Mouse (Mus musculus) CH12.LX (cell line): ENCODE measurements around the gene Med24. TPM values are rescaled to one million over a fixed set of nuclear protein-coding genes. Genes with fewer than 3 reads are reported as not detected.

ENCODE experiments used
- DNase-seq: peaks from one replicate; pipeline ENCODE4 v3.0.0-alpha.2; 2013; ENCODE audit errors: extremely low read depth
- H3K27ac ChIP-seq: 2 replicates; pipeline ENCODE4 v1.5.1; 2012; ENCODE audit warnings: low read depth, mild to moderate bottlenecking, control low read depth, moderate library complexity; ENCODE audit not compliant: insufficient read depth
- H3K27me3 ChIP-seq: replicated peaks from 2 replicates; pipeline ENCODE3; 2012; ENCODE audit warnings: inconsistent platforms
- H3K36me3 ChIP-seq, 2 experiments: replicated peaks in 1 of 2; 2 replicates each; pipeline versions ENCODE3 to v1.6.1; 2012; ENCODE audit warnings: inconsistent platforms in 1 of 2, low read length in 1 of 2, mild to moderate bottlenecking in 1 of 2, mixed read lengths in 1 of 2, moderate library complexity in 1 of 2; ENCODE audit not compliant: control insufficient read depth in 1 of 2, insufficient read depth in 1 of 2
- H3K4me1 ChIP-seq, 2 experiments: 2 replicates each; pipeline ENCODE4 v1.6.1; 2012; ENCODE audit warnings: inconsistent platforms in 1 of 2, moderate library complexity in 1 of 2; ENCODE audit not compliant: insufficient read depth in 2 of 2, control insufficient read depth in 1 of 2
- H3K4me2 ChIP-seq: 2 replicates; pipeline ENCODE4 v1.6.1; 2012; ENCODE audit warnings: low read depth, mild to moderate bottlenecking, control low read depth; ENCODE audit not compliant: poor library complexity, insufficient read depth, severe bottlenecking
- H3K4me3 ChIP-seq, 3 experiments: fragments of 150-350 bp in 1 of 3; sonication (generic) in 1 of 3; replicated peaks in 1 of 3; 2 replicates each; pipeline versions ENCODE3 to v1.5.1; 2011 to 2012; ENCODE audit warnings: low read depth in 2 of 3, low read length in 2 of 3, mild to moderate bottlenecking in 2 of 3, moderate library complexity in 2 of 3, control low read depth in 1 of 3, improper control_type of control experiment in 1 of 3, inconsistent platforms in 1 of 3, mixed read lengths in 1 of 3; ENCODE audit not compliant: poor library complexity in 1 of 3
- H3K79me2 ChIP-seq: replicated peaks from 2 replicates; pipeline ENCODE4 v1.6.1; 2012; ENCODE audit warnings: mild to moderate bottlenecking, moderate library complexity; ENCODE audit not compliant: control insufficient read depth, poor library complexity, insufficient read depth, severe bottlenecking; ENCODE audit errors: extremely low read depth
- H3K9ac ChIP-seq: 2 replicates; pipeline ENCODE4 v1.6.1; 2012; ENCODE audit warnings: low read depth, mild to moderate bottlenecking, control low read depth, moderate library complexity; ENCODE audit not compliant: insufficient read depth
- H3K9me3 ChIP-seq: replicated peaks from 2 replicates; pipeline ENCODE3; 2012; ENCODE audit warnings: low read length, inconsistent platforms, mixed read lengths
- BHLHE40 ChIP-seq: IDR thresholded peaks from 2 replicates; pipeline ENCODE4 v1.6.1; 2011; ENCODE audit warnings: mild to moderate bottlenecking, low read depth, low read length, improper control_type of control experiment
- CHD1 ChIP-seq: IDR thresholded peaks from 2 replicates; pipeline ENCODE4 v1.6.1; 2012; ENCODE audit warnings: low read depth, low read length, improper control_type of control experiment, inconsistent platforms
- CHD2 ChIP-seq: IDR thresholded peaks from 2 replicates; pipeline ENCODE4 v1.6.1; 2011; ENCODE audit warnings: low read length, improper control_type of control experiment
- CTCF ChIP-seq, 2 experiments: IDR thresholded peaks in 1 of 2; conservative IDR thresholded peaks in 1 of 2; 2 replicates each; pipeline ENCODE4 v1.5.1; 2011 to 2012; ENCODE audit warnings: low read depth in 2 of 2, low read length in 2 of 2, improper control_type of control experiment in 1 of 2, inconsistent platforms in 1 of 2, mild to moderate bottlenecking in 1 of 2, moderate library complexity in 1 of 2
- E2F4 ChIP-seq: IDR thresholded peaks from 2 replicates; pipeline ENCODE4 v1.6.1; 2011; ENCODE audit warnings: low read depth, low read length, improper control_type of control experiment; ENCODE audit not compliant: insufficient replicate concordance
- ELF1 ChIP-seq: IDR thresholded peaks from 2 replicates; pipeline ENCODE4 v1.6.1; 2014; ENCODE audit warnings: low read depth, mild to moderate bottlenecking, inconsistent platforms, low read length, improper control_type of control experiment
- EP300 ChIP-seq: IDR thresholded peaks from 2 replicates; pipeline ENCODE4 v1.6.1; 2011; ENCODE audit warnings: low read length, improper control_type of control experiment
- ETS1 ChIP-seq: conservative IDR thresholded peaks from 2 replicates; pipeline ENCODE4 v1.6.1; 2012; ENCODE audit warnings: low read depth, mild to moderate bottlenecking, inconsistent platforms, low read length, improper control_type of control experiment, moderate library complexity
- GABPA ChIP-seq: IDR thresholded peaks from 2 replicates; pipeline ENCODE4 v1.6.1; 2012; ENCODE audit warnings: low read depth, low read length, improper control_type of control experiment, inconsistent platforms; ENCODE audit not compliant: insufficient replicate concordance
- HCFC1 ChIP-seq: IDR thresholded peaks from 2 replicates; pipeline ENCODE4 v1.6.1; 2012; ENCODE audit warnings: low read depth, mild to moderate bottlenecking, inconsistent platforms, low read length, improper control_type of control experiment
- IRF4 ChIP-seq: IDR thresholded peaks from 2 replicates; pipeline ENCODE4 v1.6.1; 2014; ENCODE audit warnings: low read depth, mild to moderate bottlenecking, inconsistent platforms, low read length, improper control_type of control experiment
- JUN ChIP-seq: IDR thresholded peaks from 2 replicates; pipeline ENCODE4 v1.6.1; 2011; ENCODE audit warnings: low read depth, mild to moderate bottlenecking, low read length, improper control_type of control experiment, moderate library complexity; ENCODE audit not compliant: insufficient read depth
- JUND ChIP-seq: conservative IDR thresholded peaks from 2 replicates; pipeline ENCODE4 v1.6.1; 2011; ENCODE audit warnings: low read depth, low read length, improper control_type of control experiment
- KAT2A ChIP-seq: IDR thresholded peaks from 2 replicates; pipeline ENCODE4 v1.6.1; 2012; ENCODE audit warnings: low read length, improper control_type of control experiment, inconsistent platforms; ENCODE audit not compliant: insufficient replicate concordance
- MAFK ChIP-seq: IDR thresholded peaks from 2 replicates; pipeline ENCODE4 v1.6.1; 2011; ENCODE audit warnings: low read length, improper control_type of control experiment; ENCODE audit not compliant: insufficient replicate concordance
- MAX ChIP-seq: IDR thresholded peaks from 2 replicates; pipeline ENCODE4 v1.6.1; 2011; ENCODE audit warnings: low read length, improper control_type of control experiment
- MAZ ChIP-seq: IDR thresholded peaks from 2 replicates; pipeline ENCODE4 v1.6.1; 2012; ENCODE audit warnings: low read depth, mild to moderate bottlenecking, inconsistent platforms, low read length, improper control_type of control experiment, moderate library complexity
- MEF2A ChIP-seq: IDR thresholded peaks from 2 replicates; pipeline ENCODE4 v1.6.1; 2014; ENCODE audit warnings: low read depth, mild to moderate bottlenecking, inconsistent platforms, low read length, improper control_type of control experiment, borderline replicate concordance
- MXI1 ChIP-seq: IDR thresholded peaks from 2 replicates; pipeline ENCODE4 v1.6.1; 2011; ENCODE audit warnings: mild to moderate bottlenecking, low read depth, low read length, improper control_type of control experiment
- MYC ChIP-seq: IDR thresholded peaks from 2 replicates; pipeline ENCODE4 v1.6.1; 2011; ENCODE audit warnings: low read depth, mild to moderate bottlenecking, improper control_type of control experiment, low read length
- NELFE ChIP-seq: IDR thresholded peaks from 2 replicates; pipeline ENCODE4 v1.6.1; 2011; ENCODE audit warnings: low read depth, low read length, improper control_type of control experiment
- NRF1 ChIP-seq: IDR thresholded peaks from 2 replicates; pipeline ENCODE4 v1.6.1; 2014; ENCODE audit warnings: low read depth, mild to moderate bottlenecking, inconsistent platforms, low read length, improper control_type of control experiment, moderate library complexity
- PAX5 ChIP-seq: IDR thresholded peaks from 2 replicates; pipeline ENCODE4 v1.6.1; 2012; ENCODE audit warnings: low read length, inconsistent platforms, mixed read lengths
- POLR2A ChIP-seq: IDR thresholded peaks from 2 replicates; pipeline ENCODE4 v1.6.1; 2011; ENCODE audit warnings: low read depth, mild to moderate bottlenecking, improper control_type of control experiment, low read length
- POLR2AphosphoS2 ChIP-seq: IDR thresholded peaks from 2 replicates; pipeline ENCODE4 v1.6.1; 2011; ENCODE audit warnings: low read depth, low read length, improper control_type of control experiment
- RAD21 ChIP-seq: IDR thresholded peaks from 2 replicates; pipeline ENCODE4 v1.6.1; 2011; ENCODE audit warnings: low read depth, mild to moderate bottlenecking, low read length, improper control_type of control experiment, moderate library complexity
- RCOR1 ChIP-seq: conservative IDR thresholded peaks from 2 replicates; pipeline ENCODE4 v1.6.1; 2012; ENCODE audit warnings: low read depth, mild to moderate bottlenecking, inconsistent platforms, low read length, improper control_type of control experiment
- SIN3A ChIP-seq: IDR thresholded peaks from 2 replicates; pipeline ENCODE4 v1.6.1; 2012; ENCODE audit warnings: low read length, improper control_type of control experiment, inconsistent platforms
- SMC3 ChIP-seq: IDR thresholded peaks from 2 replicates; pipeline ENCODE4 v1.6.1; 2011; ENCODE audit warnings: low read depth, low read length, improper control_type of control experiment
- TBP ChIP-seq: conservative IDR thresholded peaks from 2 replicates; pipeline ENCODE4 v1.6.1; 2011; ENCODE audit warnings: low read depth, low read length, improper control_type of control experiment
- TCF12 ChIP-seq: IDR thresholded peaks from 2 replicates; pipeline ENCODE4 v1.6.1; 2014; ENCODE audit warnings: low read depth, mild to moderate bottlenecking, inconsistent platforms, low read length, improper control_type of control experiment
- UBTF ChIP-seq: IDR thresholded peaks from 2 replicates; pipeline ENCODE4 v1.6.1; 2012; ENCODE audit warnings: low read depth, mild to moderate bottlenecking, inconsistent platforms, low read length, improper control_type of control experiment, moderate library complexity
- USF1 ChIP-seq: IDR thresholded peaks from 2 replicates; pipeline ENCODE4 v1.6.1; 2014; ENCODE audit warnings: low read depth, mild to moderate bottlenecking, inconsistent platforms, low read length, improper control_type of control experiment
- USF2 ChIP-seq: conservative IDR thresholded peaks from 2 replicates; pipeline ENCODE4 v1.6.1; 2011; ENCODE audit warnings: low read depth, low read length, improper control_type of control experiment
- ZC3H11A ChIP-seq: IDR thresholded peaks from 2 replicates; pipeline ENCODE4 v1.6.1; 2012; ENCODE audit warnings: low read depth, mild to moderate bottlenecking, inconsistent platforms, low read length, improper control_type of control experiment
- ZKSCAN1 ChIP-seq: IDR thresholded peaks from 2 replicates; pipeline ENCODE4 v1.6.1; 2012; ENCODE audit warnings: low read depth, inconsistent platforms, low read length, improper control_type of control experiment, borderline replicate concordance
- ZMIZ1 ChIP-seq: IDR thresholded peaks from 2 replicates; pipeline ENCODE4 v1.6.1; 2012; ENCODE audit warnings: low read depth, mild to moderate bottlenecking, inconsistent platforms, low read length, improper control_type of control experiment
- ZNF384 ChIP-seq: IDR thresholded peaks from 2 replicates; pipeline ENCODE4 v1.6.1; 2012; ENCODE audit warnings: low read depth, low read length, improper control_type of control experiment, inconsistent platforms
- dilution Hi-C: fragments of 300-500 bp; cut with MboI; formaldehyde crosslinking; loops from 2 replicates; pipeline ENCODE4 v1.14.3; 2020; ENCODE audit warnings: low sequenced_read_pairs; ENCODE audit not compliant: extremely low pct_unique_long_range_greater_than_20kb, extremely low pct_ligation_motif_present
- in situ Hi-C: fragments of 300-500 bp; cut with MboI; formaldehyde crosslinking; loops from 3 replicates; pipeline ENCODE4 v1.14.3; 2019; ENCODE audit warnings: low sequenced_read_pairs, low pct_ligation_motif_present, low pct_unique_long_range_greater_than_20kb, mixed read lengths
- polyA plus RNA-seq: library from polyadenylated mRNA; unstranded; fragments of >175 nt; gene quantifications from 2 replicates; pipeline ENCODE4 v1.2.1, GENCODE M21; 2012; ENCODE audit warnings: low read depth; ENCODE audit not compliant: insufficient read length
- total RNA-seq, 2 experiments: library from RNA; depleted of rRNA; stranded (reverse); fragments of 300-350 nt in 1 of 2; fragments of >200 nt in 1 of 2; gene quantifications; 2 replicates each; pipeline ENCODE4 v1.2.3; 2012 to 2014

Med24 gene
- total and polyA plus RNA-seq, 3 experiments, result 30.9 to 78.8 (median 48.6) TPM

DNA sequence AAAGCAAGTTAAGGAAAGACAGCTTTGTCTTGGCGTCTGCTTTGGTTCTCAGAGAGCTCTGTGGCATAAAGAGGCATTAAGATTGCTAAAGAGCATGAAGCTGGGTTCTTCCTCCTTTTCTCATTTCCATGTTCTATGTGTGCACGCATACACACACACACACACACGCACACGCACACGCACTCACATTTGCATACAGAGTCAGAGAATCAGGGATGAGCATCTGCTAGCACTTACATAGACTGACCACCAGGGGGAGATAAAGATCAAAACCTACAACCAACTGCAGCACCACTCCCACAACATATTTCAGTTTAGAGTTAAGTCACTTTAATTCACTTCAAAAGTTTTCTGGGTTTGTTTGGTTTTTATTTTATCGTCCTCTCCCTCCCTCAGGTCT lies 68.7 kb downstream of the Med24 start:
- H3K27ac ChIP-seq, result no peak overlapping the region
- TF ChIP-seq BHLHE40 (peak; percentile 88), POLR2A (no peak), SMC3 (peak; percentile 83), PAX5 (no peak), GABPA (no peak), MAX (0 out of 2 replicates have a peak, but pooled peaks have one; percentile 35), USF2 (no peak), MAFK (no peak), HCFC1 (peak; percentile 23; the same call in 1 of the 2 replicates), JUN (no peak), RCOR1 (no peak), SIN3A (no peak), NRF1 (0 out of 2 replicates have a peak, but pooled peaks have one; percentile 28), TCF12 (no peak), CHD1 (no peak), E2F4 (no peak), ELF1 (peak; percentile 62; the same call in 1 of the 2 replicates), EP300 (peak; percentile 65; the same call in 1 of the 2 replicates), CTCF (conservative IDR thresholded peaks at IDR 0.05 in 1 of 2, IDR thresholded peaks at IDR 0.05 in 1 of 2; ENCODE audit: low read depth in 2 of 2, low read length in 2 of 2) (peak; percentile 89 to 91), ZC3H11A (no peak), TBP (0 out of 2 replicates have a peak, but pooled peaks have one; percentile 42), USF1 (no peak), RAD21 (peak; percentile 58), POLR2AphosphoS2 (no peak), KAT2A (no peak), ZKSCAN1 (no peak), JUND (peak; percentile 25; the same call in 1 of the 2 replicates), MEF2A (peak; percentile 53; the same call in 1 of the 2 replicates), MYC (peak; percentile 73), MAZ (no peak), ETS1 (peak; percentile 29; the same call in 1 of the 2 replicates), ZNF384 (no peak; the same call in 1 of the 2 replicates), IRF4 (peak; percentile 51; the same call in 1 of the 2 replicates), MXI1 (no peak), UBTF (no peak), NELFE (no peak; the same call in 1 of the 2 replicates), ZMIZ1 (no peak), CHD2 (no peak)
- TF ChIP-seq, all 38 proteins: peak for 15
- Histone ChIP-seq H3K4me2 (peak overlapping the region; percentile 71; the same call in 1 of the 2 replicates), H3K9ac (no peak overlapping the region), H3K9me3 (no peaks in the 10 kb centered on the region), H3K79me2 (no peaks in the 10 kb centered on the region), H3K27me3 (peaks cover 52% of the 10 kb centered on the region), H3K4me3 (no peak overlapping the region), H3K4me1 (peaks cover 4 to 6% of the 10 kb centered on the region in 2 experiments; a peak in 3 of 4 replicates), H3K36me3 (no peaks in the 10 kb centered on the region)
- dilution Hi-C loops, result no loop called here
- peak; percentile 88 for DNase-seq
- in situ Hi-C loops, result loop anchor here (5.0 kb wide), 1 partner anchor 193 kb away; no protein-coding TSS in a partner anchor
